Mouse (Mus musculus) small intestine, adult 2 months (tissue): ENCODE results near the gene Ces3a. TPM values are rescaled to one million over a fixed set of nuclear protein-coding genes. Genes with fewer than 3 reads are reported as not detected.
"Not testable (repeated sequence)": the region's sequence is repeated elsewhere in the genome, so short reads cannot be mapped to it uniquely, and the experiment has no call there.

ENCODE experiments used
- H3K27ac ChIP-seq: fragments of 200-500 bp; 2 replicates; pipeline ENCODE4 v1.5.1; 2012; ENCODE audit warnings: low read depth, low read length, control low read depth, inconsistent platforms; ENCODE audit not compliant: insufficient read depth
- H3K27me3 ChIP-seq: fragments of 200-500 bp; 2 replicates; pipeline ENCODE4 v1.6.1; 2012; ENCODE audit warnings: mild to moderate bottlenecking, moderate library complexity, low read length, inconsistent platforms; ENCODE audit not compliant: control insufficient read depth, insufficient read depth
- H3K36me3 ChIP-seq: fragments of 200-500 bp; 2 replicates; pipeline ENCODE4 v1.6.1; 2012; ENCODE audit warnings: mild to moderate bottlenecking, low read length, control low read depth, inconsistent platforms; ENCODE audit not compliant: control insufficient read depth, insufficient read depth
- H3K4me1 ChIP-seq: fragments of 200-500 bp; 2 replicates; pipeline ENCODE4 v1.6.1; 2012; ENCODE audit warnings: low read length, inconsistent platforms, mixed read lengths; ENCODE audit not compliant: control insufficient read depth, insufficient read depth, insufficient read length
- H3K4me3 ChIP-seq: fragments of 200-500 bp; 2 replicates; pipeline ENCODE4 v1.5.1; 2012; ENCODE audit warnings: low read depth, mild to moderate bottlenecking, control low read depth, inconsistent platforms, low read length, moderate library complexity
- CTCF ChIP-seq: fragments of 200-500 bp; IDR thresholded peaks from 2 replicates; pipeline ENCODE4 v1.5.1; 2012; ENCODE audit warnings: low read depth, mild to moderate bottlenecking, control low read depth, inconsistent platforms, low read length, moderate library complexity, mixed read lengths; ENCODE audit not compliant: insufficient replicate concordance, insufficient read length; ENCODE audit errors: extremely low read depth
- POLR2A ChIP-seq: fragments of 200-500 bp; IDR thresholded peaks from 2 replicates; pipeline ENCODE4 v1.6.1; 2012; ENCODE audit warnings: low read depth, mild to moderate bottlenecking, control low read depth, inconsistent platforms, low read length, moderate library complexity
- WGBS: fragments of 180-500 bp; shearing (Covaris S2); methylation state at CpG from one replicate; pipeline ENCODE4 v1.1.7; 2018; 5-methylcytosine and 5-hydroxymethylcytosine counted together
- polyA plus RNA-seq: library from polyadenylated mRNA; depleted of rRNA; stranded (reverse); fragments of >200 nt; gene quantifications from 2 replicates; pipeline ENCODE4 v1.2.3, GENCODE M21; 2012

Ces3a gene
- polyA plus RNA-seq, 1 experiment, result 0.22 TPM

DNA sequence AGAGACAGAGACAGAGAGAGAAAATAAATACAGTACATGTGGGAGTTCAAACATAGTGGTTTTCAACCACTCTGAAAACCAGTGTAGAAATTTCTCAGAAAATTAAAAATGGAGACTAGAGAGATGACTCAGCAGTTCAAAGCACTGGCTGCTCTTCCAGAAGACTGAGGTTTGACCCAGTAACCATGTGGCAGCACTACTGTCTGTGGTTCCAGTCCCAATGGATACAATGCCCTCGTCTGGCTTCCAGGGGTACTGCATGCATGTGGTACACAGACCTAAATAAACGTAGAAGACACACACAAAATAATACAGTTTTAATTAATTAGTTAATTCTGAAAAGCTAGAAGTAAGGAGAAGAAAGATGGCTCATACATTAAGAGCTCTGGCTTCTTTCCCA, 23.4 kb upstream of the Ces3a start:
- Histone ChIP-seq H3K36me3 (no peaks in the 10 kb centered on the region), H3K4me1 (peaks cover 3% of the 10 kb centered on the region; the same call in 1 of the 2 replicates), H3K4me3 (no peak overlapping the region), H3K27me3 (no peaks in the 10 kb centered on the region), H3K27ac (no peak overlapping the region)
- 77% methylated on average over 2 of the region's 2 CpGs for WGBS
- TF ChIP-seq POLR2A (no peak), CTCF (peak; percentile 60; the same call in 1 of the 2 replicates)

DNA sequence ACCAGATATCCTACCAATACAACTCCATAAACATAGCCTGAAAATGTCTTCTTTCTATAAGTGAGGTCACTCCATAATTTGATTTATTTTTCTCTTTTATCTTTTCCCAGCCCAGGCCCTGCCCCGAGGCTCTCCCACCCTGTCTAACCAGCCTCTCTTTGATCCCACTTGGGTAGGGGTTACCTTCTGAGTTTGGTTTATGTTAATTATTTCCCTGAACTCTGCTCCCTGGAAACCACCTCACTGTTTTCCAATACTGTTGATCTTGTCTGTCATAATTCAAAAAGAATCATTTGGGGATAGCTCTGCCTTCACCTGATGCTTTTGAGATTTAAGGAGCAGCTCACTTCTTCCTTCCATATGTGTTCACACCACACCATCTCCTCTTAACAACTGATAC, 4.9 kb upstream of the Ces3a start:
- WGBS, result 19% methylated on average over 1 of the region's 1 CpGs
- H3K27ac ChIP-seq, result no peak overlapping the region

DNA sequence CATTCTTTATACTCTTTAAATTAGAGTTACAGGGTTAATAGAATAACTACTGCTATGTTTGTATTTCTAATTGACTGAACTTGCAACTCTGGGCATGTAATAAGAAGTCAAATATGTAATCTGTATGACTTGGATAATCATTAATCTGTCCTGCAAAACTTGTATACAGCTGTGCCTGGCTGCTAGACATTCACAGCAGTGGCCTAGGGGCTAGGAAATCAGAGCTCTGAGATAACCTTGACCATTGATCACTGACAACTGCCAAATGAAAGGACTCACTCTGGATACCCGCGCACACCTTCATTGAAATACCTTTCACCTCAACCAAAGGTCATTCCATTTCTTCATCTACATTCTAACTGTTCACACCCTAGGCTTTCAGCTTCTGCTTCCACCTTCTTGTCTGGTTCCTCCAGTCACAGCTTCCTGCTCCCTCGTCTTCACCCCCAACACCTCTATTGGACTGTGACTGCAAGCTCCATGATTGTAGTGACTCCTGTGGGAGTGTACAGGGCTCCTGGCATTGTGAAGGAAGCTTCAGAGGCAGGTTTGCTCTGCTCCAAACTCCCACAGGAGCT, 2.5 kb upstream of the Ces3a start:
- TF ChIP-seq CTCF (no peak), POLR2A (no peak)
- no peaks in the 10 kb centered on the region for H3K36me3 ChIP-seq
- H3K27ac ChIP-seq, result peak overlapping the region; percentile 66
- 32% methylated on average over 3 of the region's 3 CpGs for WGBS
- no peaks in the 10 kb centered on the region for H3K27me3 ChIP-seq
- H3K4me3 ChIP-seq, result no peak overlapping the region
- peaks cover 15% of the 10 kb centered on the region; the same call in 1 of the 2 replicates for H3K4me1 ChIP-seq

More for the DNA sequence above, 4.9 kb upstream of the Ces3a start:
- Histone ChIP-seq H3K36me3 (no peaks in the 10 kb centered on the region), H3K4me1 (peaks cover 12% of the 10 kb centered on the region; the same call in 1 of the 2 replicates), H3K4me3 (no peak overlapping the region), H3K27me3 (no peaks in the 10 kb centered on the region)
- TF ChIP-seq CTCF, result no peak
- no peak for TF ChIP-seq POLR2A

DNA sequence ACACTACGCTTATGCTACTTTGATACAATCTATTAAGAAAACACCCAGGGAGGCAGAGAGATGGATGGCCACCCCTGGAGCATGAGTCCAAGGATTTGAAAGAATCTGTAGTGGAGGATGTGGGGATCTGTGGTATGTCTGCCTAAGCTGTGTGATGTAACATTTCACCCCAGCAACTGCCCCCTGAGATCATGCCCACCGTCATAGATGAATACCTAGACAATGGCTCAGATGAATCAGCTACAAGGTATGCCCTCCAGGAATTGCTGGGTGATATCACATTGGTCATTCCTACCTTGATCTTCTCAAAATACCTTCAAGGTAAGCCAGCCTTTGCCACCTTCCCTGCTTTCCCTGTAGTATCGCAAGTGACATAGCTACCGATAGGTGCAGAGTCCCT, 7.8 kb downstream of the Ces3a start:
- 94% methylated on average over 4 of the region's 4 CpGs for WGBS
- H3K4me3 ChIP-seq, result no peak overlapping the region
- no peaks in the 10 kb centered on the region for H3K36me3 ChIP-seq
- no peaks in the 10 kb centered on the region for H3K4me1 ChIP-seq
- TF ChIP-seq POLR2A (no peak), CTCF (no peak)
- H3K27ac ChIP-seq, result no peak overlapping the region
- H3K27me3 ChIP-seq, result no peaks in the 10 kb centered on the region

DNA sequence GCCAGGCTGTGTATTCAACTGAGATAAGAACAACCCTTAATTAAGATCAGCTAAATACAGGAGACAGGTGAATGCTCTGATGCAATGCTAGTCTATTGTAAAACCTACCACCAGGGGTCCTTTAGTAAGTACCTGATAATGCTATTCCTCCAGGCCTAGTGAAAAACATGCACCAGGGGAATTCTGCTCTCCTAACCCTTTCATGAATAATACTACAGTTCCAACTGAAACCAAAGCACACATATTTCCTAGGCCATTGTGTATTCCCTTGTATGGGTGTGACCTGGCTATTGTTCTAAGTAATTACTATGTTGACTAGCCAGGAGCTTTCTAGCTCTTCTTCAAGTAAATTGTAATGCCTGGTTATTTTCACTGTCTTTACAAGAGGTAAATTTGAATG, 11.7 kb downstream of the Ces3a start:
- Histone ChIP-seq H3K4me3 (no peak overlapping the region), H3K27ac (no peak overlapping the region)
- TF ChIP-seq CTCF, result no peak
- TF ChIP-seq POLR2A, result no peak

DNA sequence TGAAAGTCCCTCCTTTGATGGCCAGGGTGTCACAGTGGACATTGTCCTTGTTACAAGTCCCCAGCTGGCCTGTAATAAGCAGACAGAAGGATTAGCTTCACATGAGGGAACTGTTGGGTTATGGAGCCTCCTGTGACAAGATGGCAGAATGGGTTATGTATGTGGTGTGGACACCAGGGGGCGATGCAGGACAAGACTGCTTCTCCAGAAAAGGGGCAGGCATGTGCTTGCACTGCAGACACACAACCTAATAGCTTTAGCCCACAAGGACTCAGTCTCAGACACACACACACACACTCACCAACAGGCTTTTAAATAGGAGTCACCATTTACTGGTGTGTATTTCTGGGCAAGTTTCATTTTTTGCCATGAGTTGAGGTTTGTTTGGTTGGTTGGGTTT, 18.4 kb downstream of the Ces3a start:
- no peaks in the 10 kb centered on the region for H3K4me1 ChIP-seq
- no peak overlapping the region for H3K27ac ChIP-seq
- no peak overlapping the region for H3K4me3 ChIP-seq
- TF ChIP-seq POLR2A (no peak), CTCF (peak; percentile 71; the same call in 1 of the 2 replicates)
- H3K27me3 ChIP-seq, result no peaks in the 10 kb centered on the region
- no peaks in the 10 kb centered on the region for H3K36me3 ChIP-seq
- 9% methylated on average over 1 of the region's 1 CpGs for WGBS

More for the DNA sequence above, 11.7 kb downstream of the Ces3a start:
- Histone ChIP-seq H3K36me3 (no peaks in the 10 kb centered on the region), H3K4me1 (no peaks in the 10 kb centered on the region), H3K27me3 (no peaks in the 10 kb centered on the region)

DNA sequence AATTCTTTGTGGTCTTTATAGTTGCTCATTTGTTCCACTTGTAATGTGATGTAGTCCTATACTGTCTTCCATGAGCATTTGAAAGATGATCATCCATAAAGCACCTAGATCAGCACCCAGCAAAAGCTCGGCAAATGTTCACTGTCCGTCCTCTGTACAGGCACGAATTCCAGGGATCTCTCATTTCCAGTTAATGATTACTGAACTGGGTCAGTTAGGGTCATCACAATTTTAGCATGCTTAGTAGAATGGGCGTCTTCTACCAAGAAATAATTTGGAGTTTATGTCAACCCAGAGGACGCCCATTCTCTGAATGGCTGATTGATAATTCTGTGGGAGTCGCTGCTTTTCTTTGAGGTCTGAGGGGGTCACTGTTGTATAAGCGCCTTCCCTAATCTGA, 19.5 kb downstream of the Ces3a start:
- not testable (repeated sequence) for H3K27ac ChIP-seq, H3K27me3 ChIP-seq
- 49% methylated on average over 7 of the region's 7 CpGs for WGBS

DNA sequence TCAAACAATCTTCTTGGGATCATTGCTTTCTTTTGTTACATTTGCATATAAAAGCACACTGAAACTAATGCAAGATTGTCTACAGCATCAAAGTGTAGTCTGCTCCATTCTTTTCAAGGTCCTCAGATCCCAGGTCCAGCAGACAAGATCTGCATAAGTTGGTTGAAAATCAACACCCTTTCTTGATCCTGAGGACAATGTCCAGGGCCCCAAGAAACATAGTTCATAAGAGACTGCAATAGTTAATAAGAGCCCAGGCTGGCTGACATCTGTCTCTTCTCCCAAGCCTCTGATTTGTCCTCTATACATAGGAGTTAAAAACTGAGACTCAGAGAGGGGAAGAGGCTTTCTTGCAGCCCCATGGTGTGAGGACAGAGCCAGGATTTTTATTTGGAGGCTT, 20.6 kb downstream of the Ces3a start:
- Histone ChIP-seq H3K4me1 (no peaks in the 10 kb centered on the region), H3K4me3 (no peak overlapping the region), H3K27me3 (no peaks in the 10 kb centered on the region), H3K27ac (no peak overlapping the region), H3K36me3 (no peaks in the 10 kb centered on the region)
- TF ChIP-seq CTCF (no peak), POLR2A (no peak)

More for the DNA sequence above, 19.5 kb downstream of the Ces3a start:
- not testable (repeated sequence) for H3K4me3 ChIP-seq, H3K36me3 ChIP-seq, H3K4me1 ChIP-seq
